Mouse (Mus musculus) adrenal gland, adult 18-20 months (tissue): ENCODE results near the gene Itga9. TPM values are rescaled to one million over a fixed set of nuclear protein-coding genes. Genes with fewer than 3 reads are reported as not detected.

Source experiments
- DNase-seq, 2 experiments: peaks; one replicate each; pipeline ENCODE4 v3.0.0; 2021 to 2022; ENCODE audit warnings: low spot score in 2 of 2
- total RNA-seq, 2 experiments: library from RNA; stranded (reverse); gene quantifications; 1 replicate in 1 of 2; 2 replicates in 1 of 2; pipeline ENCODE4 v1.2.3; 2021

Gene Itga9
- total RNA-seq, 2 experiments from 2014 or later, result 24.9 to 57.9 TPM

- DNase-seq, result no peak
These were observed 41.0 kb downstream of the Itga9 start for GRCm38 (mm10) chr9:118647495-118647894.

GRCm38 (mm10) chr9:118650976-118651375 is 44.5 kb downstream of the Itga9 start:
- DNase-seq, result no peak

GRCm38 (mm10) chr9:118651939-118652338 is 45.4 kb downstream of the Itga9 start:
- no peak for DNase-seq

GRCm38 (mm10) chr9:118653436-118653835 is 46.9 kb downstream of the Itga9 start:
- DNase-seq, result no peak

- DNase-seq, result no peak
These were observed 48.5 kb downstream of the Itga9 start for GRCm38 (mm10) chr9:118654969-118655368.

GRCm38 (mm10) chr9:118655726-118656125 is 49.2 kb downstream of the Itga9 start:
- DNase-seq, result no peak

GRCm38 (mm10) chr9:118658159-118658558 is 51.7 kb downstream of the Itga9 start:
- DNase-seq, result no peak

- DNase-seq, result no peak
These were observed 53.3 kb downstream of the Itga9 start for GRCm38 (mm10) chr9:118659809-118660208.

- DNase-seq, result no peak
These were observed 53.8 kb downstream of the Itga9 start for GRCm38 (mm10) chr9:118660259-118660658.

- DNase-seq, result no peak
These were observed 55.5 kb downstream of the Itga9 start for GRCm38 (mm10) chr9:118662026-118662425.

- DNase-seq, result peak; percentile 27 to 36
These were observed 56.0 kb downstream of the Itga9 start for GRCm38 (mm10) chr9:118662476-118662875.

GRCm38 (mm10) chr9:118663938-118664337 is 57.4 kb downstream of the Itga9 start:
- DNase-seq, result no peak

- no peak for DNase-seq
These were observed 59.6 kb downstream of the Itga9 start for GRCm38 (mm10) chr9:118666069-118666468.

GRCm38 (mm10) chr9:118669696-118670095 is 63.2 kb downstream of the Itga9 start:
- no peak for DNase-seq

GRCm38 (mm10) chr9:118674277-118674676 is 67.8 kb downstream of the Itga9 start:
- DNase-seq, result no peak

GRCm38 (mm10) chr9:118674761-118675160 is 68.3 kb downstream of the Itga9 start:
- DNase-seq, result no peak

GRCm38 (mm10) chr9:118675573-118676170 is 69.2 kb downstream of the Itga9 start:
- DNase-seq, result no peak

- no peak for DNase-seq
These were observed 70.2 kb downstream of the Itga9 start for GRCm38 (mm10) chr9:118676692-118677091.

- no peak for DNase-seq
These were observed 70.9 kb downstream of the Itga9 start for GRCm38 (mm10) chr9:118677349-118677748.

- no peak for DNase-seq
These were observed 71.7 kb downstream of the Itga9 start for GRCm38 (mm10) chr9:118678020-118678750.

- DNase-seq, result no peak
These were observed 72.3 kb downstream of the Itga9 start for GRCm38 (mm10) chr9:118678759-118679158.

- DNase-seq, result no peak
These were observed 75.0 kb downstream of the Itga9 start for GRCm38 (mm10) chr9:118681506-118681905.

- DNase-seq, result no peak
These were observed 75.7 kb downstream of the Itga9 start for GRCm38 (mm10) chr9:118682154-118682553.
